Mouse (Mus musculus): ENCODE measurements at regions not wholly inside any gene's neighbourhood (a gene's known extent, or its start where the extent isn't known, plus 50 kb on each side); places are given as distances from the start of the nearest gene placed in this dataset.

DNA sequence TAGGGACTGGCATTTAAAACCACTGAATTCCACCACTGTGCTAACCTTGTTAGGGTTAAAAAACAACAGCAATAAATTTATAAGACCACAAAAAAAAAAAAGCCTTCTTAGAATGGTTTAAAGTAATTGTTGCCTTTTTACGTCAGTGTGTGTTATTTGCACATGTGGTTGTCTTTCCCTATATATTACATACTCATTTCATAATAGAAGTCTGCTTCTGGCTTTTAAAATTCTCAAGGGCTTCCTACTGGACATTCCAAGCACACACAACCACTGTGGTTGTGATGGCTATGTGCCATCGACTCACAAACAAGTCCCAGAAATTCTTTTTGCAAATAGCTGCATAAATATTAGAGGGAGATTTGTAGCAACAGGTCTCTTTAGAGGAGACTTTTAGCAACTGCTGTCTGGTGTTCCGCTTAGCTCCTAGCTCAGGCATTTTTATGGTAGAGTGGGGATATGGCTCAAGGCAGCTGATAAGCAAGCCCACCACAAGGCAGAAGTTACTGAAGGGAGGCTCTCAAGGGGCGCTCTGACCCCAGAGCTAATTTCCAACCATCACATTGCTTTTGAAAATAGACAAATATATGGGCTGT lies 138.8 kb upstream of the Gpc5 start:
- Histone ChIP-seq H3K27me3 (ENCODE audit: control insufficient read depth, insufficient read depth, low read length) (no peaks in the 10 kb centered on the region), H3K4me3 (ENCODE audit: control insufficient read depth, low read depth, low read length) (no peak overlapping the region), H3K27ac (ENCODE audit: control insufficient read depth, insufficient read depth, low read depth, low read length) (no peak overlapping the region), H3K4me1 (ENCODE audit: control insufficient read depth, insufficient read depth, low read length) (peaks cover 5% of the 10 kb centered on the region), H3K36me3 (ENCODE audit: control insufficient read depth, insufficient read depth, low read length) (no peaks in the 10 kb centered on the region)
- no peak for TF ChIP-seq CTCF (IDR thresholded peaks at IDR 0.05; ENCODE audit: control insufficient read depth, insufficient read depth, insufficient replicate concordance, low read depth, low read length)
- TF ChIP-seq POLR2A (IDR thresholded peaks at IDR 0.05; ENCODE audit: control insufficient read depth, low read depth, low read length): no peak

DNA sequence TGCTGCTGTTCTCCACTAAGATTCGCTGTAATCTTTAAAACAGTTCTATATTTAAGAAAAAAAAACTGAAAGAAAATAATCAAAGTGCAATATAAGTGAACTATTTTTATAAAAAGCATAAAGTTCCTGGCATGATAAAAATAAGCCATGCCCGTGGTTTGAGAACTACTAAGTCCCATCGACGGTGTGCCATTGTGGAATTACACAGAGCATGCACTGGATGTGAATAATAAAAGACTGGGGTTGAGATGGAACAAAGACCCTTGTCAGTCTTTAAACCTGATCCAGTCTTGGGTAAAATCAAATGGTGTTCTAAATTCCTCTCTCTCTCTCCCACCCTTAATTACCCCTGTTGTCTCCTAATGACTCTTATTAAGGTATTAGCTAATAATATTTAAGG lies 137.7 kb upstream of the Gpc5 start:
- TF ChIP-seq CTCF (IDR thresholded peaks at IDR 0.05; ENCODE audit: control insufficient read depth, insufficient read depth, insufficient replicate concordance, low read depth, low read length) (no peak), POLR2A (IDR thresholded peaks at IDR 0.05; ENCODE audit: control insufficient read depth, low read depth, low read length) (no peak)
- Histone ChIP-seq H3K36me3 (ENCODE audit: control insufficient read depth, insufficient read depth, low read length) (no peaks in the 10 kb centered on the region), H3K4me3 (ENCODE audit: control insufficient read depth, low read depth, low read length) (no peak overlapping the region), H3K27ac (ENCODE audit: control insufficient read depth, insufficient read depth, low read depth, low read length) (no peak overlapping the region), H3K4me1 (ENCODE audit: control insufficient read depth, insufficient read depth, low read length) (no peaks in the 10 kb centered on the region), H3K27me3 (ENCODE audit: control insufficient read depth, insufficient read depth, low read length) (no peaks in the 10 kb centered on the region)

DNA sequence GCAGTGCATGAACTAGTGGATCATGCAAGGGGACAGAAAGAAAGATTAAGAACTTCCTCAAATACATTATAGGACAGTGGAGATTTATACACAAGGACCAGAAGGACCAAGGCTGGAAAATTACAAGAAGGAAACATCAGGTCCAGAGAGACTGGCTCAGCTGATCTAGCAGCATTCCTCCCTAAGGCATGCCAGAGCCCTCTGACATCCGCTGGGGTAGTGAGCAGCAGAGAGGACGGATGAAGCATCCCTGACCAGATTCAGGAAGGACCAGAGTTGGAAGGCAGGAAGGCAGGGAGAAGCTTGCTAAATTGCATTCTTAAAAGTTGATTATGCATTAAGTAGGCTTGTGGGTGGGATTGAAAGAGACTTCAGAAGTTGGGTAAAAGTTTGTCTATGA lies 136.4 kb upstream of the Gpc5 start:
- TF ChIP-seq POLR2A (IDR thresholded peaks at IDR 0.05; ENCODE audit: control insufficient read depth, low read depth, low read length) (no peak), CTCF (IDR thresholded peaks at IDR 0.05; ENCODE audit: control insufficient read depth, insufficient read depth, insufficient replicate concordance, low read depth, low read length) (no peak)
- Histone ChIP-seq H3K36me3 (ENCODE audit: control insufficient read depth, insufficient read depth, low read length) (no peaks in the 10 kb centered on the region), H3K27me3 (ENCODE audit: control insufficient read depth, insufficient read depth, low read length) (no peaks in the 10 kb centered on the region), H3K4me3 (ENCODE audit: control insufficient read depth, low read depth, low read length) (no peak overlapping the region), H3K27ac (ENCODE audit: control insufficient read depth, insufficient read depth, low read depth, low read length) (no peak overlapping the region), H3K4me1 (ENCODE audit: control insufficient read depth, insufficient read depth, low read length) (no peaks in the 10 kb centered on the region)

DNA sequence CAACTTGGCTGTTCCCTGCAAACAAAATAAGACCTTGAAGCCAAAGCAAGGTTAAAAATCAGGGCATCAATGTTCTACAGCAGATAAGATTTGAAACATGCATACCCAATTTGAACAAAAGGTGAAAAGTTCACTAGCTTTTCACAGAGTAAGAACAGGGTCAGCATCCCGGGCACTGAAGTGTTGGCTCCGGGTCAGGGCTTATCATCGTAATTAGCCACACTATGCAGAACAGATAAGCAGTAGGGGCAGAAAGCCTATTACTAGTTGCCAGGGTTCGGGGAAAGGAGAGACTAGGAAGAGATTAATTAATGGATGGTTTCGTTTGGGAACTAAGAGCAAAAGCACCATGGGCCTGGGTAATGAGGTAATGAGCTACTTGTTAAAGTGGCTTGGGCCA lies 131.7 kb upstream of the Gpc5 start:
- TF ChIP-seq POLR2A (IDR thresholded peaks at IDR 0.05; ENCODE audit: control insufficient read depth, low read depth, low read length) (no peak), CTCF (IDR thresholded peaks at IDR 0.05; ENCODE audit: control insufficient read depth, insufficient read depth, insufficient replicate concordance, low read depth, low read length) (no peak)
- no peak overlapping the region for H3K4me3 ChIP-seq (ENCODE audit: control insufficient read depth, low read depth, low read length)
- no peak overlapping the region for H3K27ac ChIP-seq (ENCODE audit: control insufficient read depth, insufficient read depth, low read depth, low read length)
- H3K27me3 ChIP-seq (ENCODE audit: control insufficient read depth, insufficient read depth, low read length): no peaks in the 10 kb centered on the region
- H3K36me3 ChIP-seq (ENCODE audit: control insufficient read depth, insufficient read depth, low read length): no peaks in the 10 kb centered on the region
- H3K4me1 ChIP-seq (ENCODE audit: control insufficient read depth, insufficient read depth, low read length): no peaks in the 10 kb centered on the region

DNA sequence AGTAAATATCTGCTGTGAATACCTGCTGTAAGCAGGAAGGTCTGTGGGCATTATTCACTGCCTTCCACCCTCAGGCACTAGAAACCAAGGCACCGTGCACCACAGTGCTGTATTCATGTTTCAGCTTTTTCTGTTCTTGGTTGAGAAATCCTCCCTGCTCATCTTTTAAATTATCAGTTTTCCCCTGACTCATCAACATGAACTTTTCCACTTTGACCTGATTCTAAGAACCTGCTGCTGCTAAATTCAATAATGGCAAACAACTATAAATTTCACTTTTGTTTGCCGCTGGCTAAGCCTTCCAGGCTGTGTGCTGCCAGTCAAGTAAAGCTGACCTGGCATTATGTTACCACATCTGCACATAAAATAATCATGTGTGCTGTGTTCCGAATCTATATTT lies 126.1 kb upstream of the Gpc5 start:
- no peak overlapping the region for H3K27ac ChIP-seq (ENCODE audit: control insufficient read depth, insufficient read depth, low read depth, low read length)
- H3K27me3 ChIP-seq (ENCODE audit: control insufficient read depth, insufficient read depth, low read length): no peaks in the 10 kb centered on the region
- H3K36me3 ChIP-seq (ENCODE audit: control insufficient read depth, insufficient read depth, low read length): no peaks in the 10 kb centered on the region
- H3K4me3 ChIP-seq (ENCODE audit: control insufficient read depth, low read depth, low read length): no peak overlapping the region
- TF ChIP-seq CTCF (IDR thresholded peaks at IDR 0.05; ENCODE audit: control insufficient read depth, insufficient read depth, insufficient replicate concordance, low read depth, low read length): no peak
- no peak for TF ChIP-seq POLR2A (IDR thresholded peaks at IDR 0.05; ENCODE audit: control insufficient read depth, low read depth, low read length)
- H3K4me1 ChIP-seq (ENCODE audit: control insufficient read depth, insufficient read depth, low read length): no peaks in the 10 kb centered on the region

DNA sequence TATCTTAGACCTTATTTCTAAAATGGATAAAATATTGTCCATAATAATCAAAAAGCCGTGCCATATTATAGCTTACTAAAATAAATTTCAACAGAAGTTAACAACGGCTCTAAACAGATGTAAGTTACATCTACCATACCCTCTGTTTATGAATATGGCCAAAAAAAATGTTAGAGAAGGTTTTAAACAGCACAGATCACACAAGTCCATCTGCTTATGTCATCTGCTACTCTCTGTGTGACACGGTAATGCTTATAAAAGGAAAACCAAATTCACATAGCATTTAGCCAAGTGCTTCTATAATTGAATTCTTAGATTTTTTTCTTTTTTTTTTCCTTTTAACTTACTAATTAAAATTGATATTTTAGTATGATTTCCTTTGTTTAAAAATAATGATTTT lies 123.0 kb upstream of the Gpc5 start:
- TF ChIP-seq CTCF (IDR thresholded peaks at IDR 0.05; ENCODE audit: control insufficient read depth, insufficient read depth, insufficient replicate concordance, low read depth, low read length): no peak
- no peak for TF ChIP-seq POLR2A (IDR thresholded peaks at IDR 0.05; ENCODE audit: control insufficient read depth, low read depth, low read length)
- H3K27me3 ChIP-seq (ENCODE audit: control insufficient read depth, insufficient read depth, low read length): no peaks in the 10 kb centered on the region
- no peak overlapping the region for H3K27ac ChIP-seq (ENCODE audit: control insufficient read depth, insufficient read depth, low read depth, low read length)

GRCm38 (mm10) chr14:114981120-114981519 lies 110.9 kb upstream of the Gpc5 start:
- Histone ChIP-seq H3K4me1 (ENCODE audit: control insufficient read depth, insufficient read depth, low read length) (no peaks in the 10 kb centered on the region), H3K36me3 (ENCODE audit: control insufficient read depth, insufficient read depth, low read length) (no peaks in the 10 kb centered on the region), H3K27me3 (ENCODE audit: control insufficient read depth, insufficient read depth, low read length) (no peaks in the 10 kb centered on the region), H3K27ac (ENCODE audit: control insufficient read depth, insufficient read depth, low read depth, low read length) (no peak overlapping the region), H3K4me3 (ENCODE audit: control insufficient read depth, low read depth, low read length) (no peak overlapping the region)
- TF ChIP-seq CTCF (IDR thresholded peaks at IDR 0.05; ENCODE audit: control insufficient read depth, insufficient read depth, insufficient replicate concordance, low read depth, low read length) (no peak), POLR2A (IDR thresholded peaks at IDR 0.05; ENCODE audit: control insufficient read depth, low read depth, low read length) (no peak)

More for the DNA sequence above, 123.0 kb upstream of the Gpc5 start:
- no peaks in the 10 kb centered on the region for H3K36me3 ChIP-seq (ENCODE audit: control insufficient read depth, insufficient read depth, low read length)
- no peaks in the 10 kb centered on the region for H3K4me1 ChIP-seq (ENCODE audit: control insufficient read depth, insufficient read depth, low read length)
- no peak overlapping the region for H3K4me3 ChIP-seq (ENCODE audit: control insufficient read depth, low read depth, low read length)

DNA sequence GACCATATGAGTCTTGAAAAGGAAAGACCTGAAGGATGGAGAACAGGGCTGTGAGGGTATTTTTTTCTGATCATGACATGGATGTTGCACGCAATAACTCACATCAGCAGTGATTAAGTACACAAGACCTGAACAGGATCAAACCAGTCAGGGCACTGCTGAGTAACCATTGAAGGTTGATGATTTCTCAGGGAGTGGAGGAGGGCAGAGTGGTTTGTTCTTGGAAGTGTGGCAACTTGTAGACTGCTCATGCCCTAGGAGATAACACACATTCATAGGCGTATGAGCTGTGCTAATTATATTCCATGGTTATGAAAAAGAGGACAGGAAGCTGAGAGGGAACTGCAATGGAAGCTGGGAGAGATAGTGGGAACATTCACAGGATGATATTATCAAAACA lies 88.8 kb upstream of the Gpc5 start:
- TF ChIP-seq POLR2A (IDR thresholded peaks at IDR 0.05; ENCODE audit: control insufficient read depth, low read depth, low read length) (no peak), CTCF (IDR thresholded peaks at IDR 0.05; ENCODE audit: control insufficient read depth, insufficient read depth, insufficient replicate concordance, low read depth, low read length) (no peak)
- Histone ChIP-seq H3K4me1 (ENCODE audit: control insufficient read depth, insufficient read depth, low read length) (no peaks in the 10 kb centered on the region), H3K27me3 (ENCODE audit: control insufficient read depth, insufficient read depth, low read length) (no peaks in the 10 kb centered on the region), H3K4me3 (ENCODE audit: control insufficient read depth, low read depth, low read length) (no peak overlapping the region), H3K27ac (ENCODE audit: control insufficient read depth, insufficient read depth, low read depth, low read length) (no peak overlapping the region), H3K36me3 (ENCODE audit: control insufficient read depth, insufficient read depth, low read length) (no peaks in the 10 kb centered on the region)
